In the genomic region with DNA sequence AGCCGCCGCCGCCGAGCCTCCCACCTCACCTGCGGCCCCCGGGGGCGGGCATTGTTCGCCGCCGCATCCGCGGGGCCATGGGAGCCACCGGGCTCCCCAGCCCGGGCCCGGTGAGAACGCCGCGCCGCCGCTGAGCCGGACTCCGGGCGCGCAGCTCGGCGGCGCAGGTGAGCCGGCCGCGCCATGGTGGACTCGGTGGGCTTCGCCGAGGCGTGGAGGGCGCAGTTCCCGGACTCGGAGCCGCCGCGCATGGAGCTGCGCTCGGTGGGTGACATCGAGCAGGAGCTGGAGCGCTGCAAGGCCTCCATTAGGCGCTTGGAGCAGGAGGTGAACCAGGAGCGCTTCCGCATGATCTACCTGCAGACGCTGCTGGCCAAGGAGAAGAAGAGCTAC, we compare ENCODE assay signal across 9 mouse cellular contexts. TPM values are rescaled to one million over a fixed set of nuclear protein-coding genes. Genes with fewer than 3 reads are reported as not detected.
DNase-seq lines count a peak whose midpoint lies in the region; ATAC-seq and TF ChIP-seq lines count a peak whose summit lies in the region.
"Had no signal": no experiment of that assay in that cellular context is flagged by ENCODE, and none has a peak within 500 bp of the region (broad histone marks: within the 10 kb centered on the region; RNA-seq: fewer than 3 reads in every experiment).

No protein-coding gene starts in this region.

- peak; percentile 40 to 58 for DNase-seq in left cerebral cortex, postnatal 36 days (ENCODE audit: low spot score in 2 of 2)
- DNase-seq in left cerebral cortex, adult 8-10 months (ENCODE audit: low spot score in 2 of 2): no peak
- DNase-seq in Muller cell, postnatal 12 days (ENCODE audit: inconsistent ontology term): peak; percentile 24
- peak; percentile 49 for DNase-seq in embryo, embryonic 9.5 days (ENCODE audit: extremely low spot score)
- no peak for DNase-seq in hindbrain, postnatal 0 days (ENCODE audit: low spot score)
- peak; percentile 93 for DNase-seq in midbrain, embryonic 11.5 days (ENCODE audit: low spot score, missing footprints)
- DNase-seq in thymus, postnatal 14 days: peak; percentile 52
- no peak for DNase-seq in gastrocnemius, postnatal 25 days

- under 1% methylated on average over 36 of the region's 48 CpGs for WGBS in hindbrain, postnatal 0 days
- 0% methylated on average over 45 of the region's 48 CpGs for WGBS in midbrain, embryonic 11.5 days

- intact Hi-C loops in left cerebral cortex, postnatal 36 days (cut with DNase I): no loop called here

- peak overlapping the region; percentile 87 for H3K4me3 ChIP-seq in hindbrain, postnatal 0 days (ENCODE audit: low read length)
- peak overlapping the region; percentile 93 for H3K4me3 ChIP-seq in midbrain, embryonic 11.5 days (ENCODE audit: low read depth, low read length)

- H3K9ac ChIP-seq in hindbrain, postnatal 0 days (replicated peaks; ENCODE audit: low read length): peak overlapping the region; percentile 77
- H3K9ac ChIP-seq in midbrain, embryonic 11.5 days (ENCODE audit: low read length): peak overlapping the region; percentile 83

- peak overlapping the region; percentile 81 for H3K4me2 ChIP-seq in hindbrain, postnatal 0 days (ENCODE audit: low read depth, low read length)
- H3K4me2 ChIP-seq in midbrain, embryonic 11.5 days: peak overlapping the region; percentile 81

- H3K36me3 ChIP-seq in hindbrain, postnatal 0 days (ENCODE audit: insufficient read depth, low read length): no peaks in the 10 kb centered on the region
- H3K36me3 ChIP-seq in midbrain, embryonic 11.5 days (ENCODE audit: control insufficient read depth, insufficient read depth, low read length): no peaks in the 10 kb centered on the region

- H3K27me3 ChIP-seq in hindbrain, postnatal 0 days (ENCODE audit: insufficient read depth, low read length): no peaks in the 10 kb centered on the region
- H3K27me3 ChIP-seq in midbrain, embryonic 11.5 days (ENCODE audit: control insufficient read depth, insufficient read depth, low read length): peaks cover 5% of the 10 kb centered on the region; the same call in 1 of the 2 replicates

- no peak for TF ChIP-seq CTCF in hindbrain, postnatal 0 days (IDR thresholded peaks at IDR 0.05; ENCODE audit: low read depth)

- peaks cover 48% of the 10 kb centered on the region for H3K4me1 ChIP-seq in hindbrain, postnatal 0 days (ENCODE audit: insufficient read depth, low read length)
- peaks cover 45% of the 10 kb centered on the region for H3K4me1 ChIP-seq in midbrain, embryonic 11.5 days (ENCODE audit: control insufficient read depth, insufficient read depth, low read length)

- peak overlapping the region; percentile 85 for H3K27ac ChIP-seq in hindbrain, postnatal 0 days
- peak overlapping the region; percentile 32; the same call in 1 of the 2 replicates for H3K27ac ChIP-seq in midbrain, embryonic 11.5 days (ENCODE audit: low read depth, low read length)

- ATAC-seq in hindbrain, postnatal 0 days: peak; percentile 13
- peak; percentile 41 for ATAC-seq in midbrain, embryonic 11.5 days (ENCODE audit: low FRiP score)

- H3K9me3 ChIP-seq in hindbrain, postnatal 0 days (ENCODE audit: low read length): no peaks in the 10 kb centered on the region
- H3K9me3 ChIP-seq in midbrain, embryonic 11.5 days (ENCODE audit: control insufficient read depth, low read length): no peaks in the 10 kb centered on the region

RNA-seq across cellular contexts. Expression of gene Bcr, which starts 0.4 kb away (rescaled TPM):
- total RNA-seq in left cerebral cortex, postnatal 36 days (2021): 100 to 1,000 TPM in 1 of 2 experiments, 10 to 100 TPM in 1; 89.8 to 116 TPM
- total RNA-seq in left cerebral cortex, adult 8-10 months (2022): 100 to 1,000 TPM; 114 to 143 (median 128) TPM
- total RNA-seq in hindbrain, postnatal 0 days (2014; rRNA removed): 54.4 and 61.4 TPM in 2 replicates
- polyA plus RNA-seq in hindbrain, postnatal 0 days (2015; fragmentation: Nextera tagmentation; extraction: Ambion mirVana): 10.1 and 10.5 TPM in 2 replicates
- polyA plus RNA-seq in midbrain, embryonic 11.5 days (2014; fragmentation: Nextera tagmentation; extraction: Ambion mirVana): 7.6 and 9.0 TPM in 2 replicates
- total RNA-seq in gastrocnemius, postnatal 25 days (2021): 1 to 10 TPM; 3.6 to 4.8 TPM

RNA-seq across cellular contexts. Expression of gene Rab36, which starts 24.0 kb away (rescaled TPM):
- 10 to 100 TPM; 29.0 to 38.5 TPM for total RNA-seq in left cerebral cortex, postnatal 36 days (2021)
- total RNA-seq in left cerebral cortex, adult 8-10 months (2022): 10 to 100 TPM; 27.0 to 33.4 (median 28.7) TPM
- 16.7 and 17.7 TPM in 2 replicates for total RNA-seq in hindbrain, postnatal 0 days (2014; rRNA removed)
- 25.3 TPM in 2 replicates for polyA plus RNA-seq in hindbrain, postnatal 0 days (2015; fragmentation: Nextera tagmentation; extraction: Ambion mirVana)
- polyA plus RNA-seq in midbrain, embryonic 11.5 days (2014; fragmentation: Nextera tagmentation; extraction: Ambion mirVana): 4.9 and 6.2 TPM in 2 replicates
- total RNA-seq in gastrocnemius, postnatal 25 days (2021): under 1 TPM; 0.46 to 0.54 TPM

RNA-seq across cellular contexts. Expression of gene Rsph14, which starts 28.5 kb away (rescaled TPM):
- under 1 TPM; 0.32 to 0.35 TPM for total RNA-seq in left cerebral cortex, postnatal 36 days (2021)
- under 1 TPM; 0.41 to 0.88 (median 0.65) TPM for total RNA-seq in left cerebral cortex, adult 8-10 months (2022)
- 1.7 TPM in 1 of 2 replicates, not detected in the other for total RNA-seq in hindbrain, postnatal 0 days (2014; rRNA removed)
- polyA plus RNA-seq in hindbrain, postnatal 0 days (2015; fragmentation: Nextera tagmentation; extraction: Ambion mirVana): 0.43 and 0.46 TPM in 2 replicates
- polyA plus RNA-seq in midbrain, embryonic 11.5 days (2014; fragmentation: Nextera tagmentation; extraction: Ambion mirVana): not detected in 2 replicates
- not detected for total RNA-seq in gastrocnemius, postnatal 25 days (2021)
- total RNA-seq: neutrophil, adult 5-6 weeks had no signal

Comparison
In these comparisons a context has a peak if more than half of its experiments do, and no peak if none do; other contexts are left out.
1. DNase-seq: peak in left cerebral cortex, postnatal 36 days (2 of 2), Muller cell, postnatal 12 days (single experiment), embryo, embryonic 9.5 days (single experiment), midbrain, embryonic 11.5 days (single experiment) and thymus, postnatal 14 days (single experiment); none in left cerebral cortex, adult 8-10 months (0 of 2), hindbrain, postnatal 0 days (single experiment) and gastrocnemius, postnatal 25 days (single experiment).
2. RNA of gene Rab36, which starts 24.0 kb away (total RNA-seq): 29.0 to 38.5 TPM in left cerebral cortex, postnatal 36 days, 27.0 to 33.4 TPM in left cerebral cortex, adult 8-10 months and 16.7 to 17.7 TPM in hindbrain, postnatal 0 days; 0.46 to 0.54 TPM in gastrocnemius, postnatal 25 days; every median in the first group is over 10 times any median in the second.